Mouse (Mus musculus): ENCODE measurements at regions not wholly inside any gene's neighbourhood (a gene's known extent, or its start where the extent isn't known, plus 50 kb on each side); places are given as distances from the start of the nearest gene placed in this dataset.

- Histone ChIP-seq H3K4me1 (no peaks in the 10 kb centered on the region), H3K4me3 (no peak overlapping the region), H3K36me3 (no peaks in the 10 kb centered on the region), H3K9me3 (no peaks in the 10 kb centered on the region), H3K27me3 (ENCODE audit: insufficient read depth, poor library complexity, severe bottlenecking) (no peaks in the 10 kb centered on the region), H3K27ac (no peak overlapping the region)
- no peak for DNase-seq (ENCODE audit: low spot score)
- WGBS: 40% methylated on average over 6 of the region's 6 CpGs
Measured at GRCm38 (mm10) chr7:128937976-128938730, 193.4 kb downstream of the Sec23ip start.

GRCm38 (mm10) chr7:128960575-128960974, 215.8 kb downstream of the Sec23ip start:
- H3K27me3 ChIP-seq (ENCODE audit: insufficient read depth, poor library complexity, severe bottlenecking): no peaks in the 10 kb centered on the region
- no peak overlapping the region for H3K4me3 ChIP-seq
- no peak for DNase-seq (ENCODE audit: low spot score)
- H3K4me1 ChIP-seq: no peaks in the 10 kb centered on the region
- no peak overlapping the region for H3K27ac ChIP-seq
- H3K9me3 ChIP-seq: no peaks in the 10 kb centered on the region
- no peaks in the 10 kb centered on the region for H3K36me3 ChIP-seq
- WGBS: 81% methylated on average over 5 of the region's 5 CpGs

GRCm38 (mm10) chr7:128979904-128980303, 235.2 kb downstream of the Sec23ip start:
- Histone ChIP-seq H3K27ac (no peak overlapping the region), H3K4me3 (no peak overlapping the region), H3K4me1 (no peaks in the 10 kb centered on the region), H3K27me3 (ENCODE audit: insufficient read depth, poor library complexity, severe bottlenecking) (no peaks in the 10 kb centered on the region), H3K36me3 (no peaks in the 10 kb centered on the region), H3K9me3 (no peaks in the 10 kb centered on the region)
- WGBS: 80% methylated on average over 3 of the region's 4 CpGs
- DNase-seq (ENCODE audit: low spot score): no peak

GRCm38 (mm10) chr7:128980827-128981226, 236.1 kb downstream of the Sec23ip start:
- no peak for DNase-seq (ENCODE audit: low spot score)
- 61% methylated on average over 7 of the region's 7 CpGs for WGBS
- Histone ChIP-seq H3K36me3 (no peaks in the 10 kb centered on the region), H3K27ac (no peak overlapping the region), H3K27me3 (ENCODE audit: insufficient read depth, poor library complexity, severe bottlenecking) (no peaks in the 10 kb centered on the region), H3K4me1 (no peaks in the 10 kb centered on the region), H3K4me3 (no peak overlapping the region), H3K9me3 (no peaks in the 10 kb centered on the region)

- Histone ChIP-seq H3K9me3 (no peaks in the 10 kb centered on the region), H3K4me1 (no peaks in the 10 kb centered on the region), H3K27me3 (ENCODE audit: insufficient read depth, poor library complexity, severe bottlenecking) (no peaks in the 10 kb centered on the region), H3K27ac (no peak overlapping the region), H3K36me3 (no peaks in the 10 kb centered on the region), H3K4me3 (no peak overlapping the region)
- peak; percentile 48 for DNase-seq (ENCODE audit: low spot score)
- WGBS: 55% methylated on average over 4 of the region's 4 CpGs
Measured at GRCm38 (mm10) chr7:128998759-128999158, 254.0 kb downstream of the Sec23ip start.

- Histone ChIP-seq H3K4me1 (no peaks in the 10 kb centered on the region), H3K27me3 (ENCODE audit: insufficient read depth, poor library complexity, severe bottlenecking) (no peaks in the 10 kb centered on the region), H3K9me3 (no peaks in the 10 kb centered on the region), H3K27ac (no peak overlapping the region), H3K36me3 (no peaks in the 10 kb centered on the region), H3K4me3 (no peak overlapping the region)
- DNase-seq (ENCODE audit: low spot score): peak; percentile 19
- whole genome bisulfite sequencing: 72% methylated on average over 5 of the region's 5 CpGs
Measured at GRCm38 (mm10) chr7:129002419-129002818, 254.4 kb upstream of the Plpp4 start.

GRCm38 (mm10) chr7:129003150-129003549, 253.7 kb upstream of the Plpp4 start:
- H3K27ac ChIP-seq: no peak overlapping the region
- no peak overlapping the region for H3K4me3 ChIP-seq
- H3K9me3 ChIP-seq: no peaks in the 10 kb centered on the region
- H3K27me3 ChIP-seq (ENCODE audit: insufficient read depth, poor library complexity, severe bottlenecking): no peaks in the 10 kb centered on the region
- H3K4me1 ChIP-seq: no peaks in the 10 kb centered on the region
- WGBS: 71% methylated on average over 1 of the region's 1 CpGs
- DNase-seq (ENCODE audit: low spot score): peak; percentile 30
- no peaks in the 10 kb centered on the region for H3K36me3 ChIP-seq

GRCm38 (mm10) chr7:129016353-129016752, 240.5 kb upstream of the Plpp4 start:
- H3K9me3 ChIP-seq: no peaks in the 10 kb centered on the region
- DNase-seq (ENCODE audit: low spot score): peak; percentile 68
- no peak overlapping the region for H3K27ac ChIP-seq
- no peak overlapping the region for H3K4me3 ChIP-seq
- H3K36me3 ChIP-seq: no peaks in the 10 kb centered on the region
- WGBS: 80% methylated on average over 6 of the region's 6 CpGs
- H3K27me3 ChIP-seq (ENCODE audit: insufficient read depth, poor library complexity, severe bottlenecking): no peaks in the 10 kb centered on the region
- 0 out of 2 replicates have a peak, but pooled peaks cover 2% of the 10 kb centered on the region for H3K4me1 ChIP-seq

- no peak overlapping the region for H3K4me3 ChIP-seq
- no peaks in the 10 kb centered on the region for H3K27me3 ChIP-seq (ENCODE audit: insufficient read depth, poor library complexity, severe bottlenecking)
- H3K36me3 ChIP-seq: no peaks in the 10 kb centered on the region
- H3K27ac ChIP-seq: no peak overlapping the region
- H3K4me1 ChIP-seq: no peaks in the 10 kb centered on the region
- WGBS: 67% methylated on average over 2 of the region's 2 CpGs
- no peaks in the 10 kb centered on the region for H3K9me3 ChIP-seq
- no peak for DNase-seq (ENCODE audit: low spot score)
Measured at GRCm38 (mm10) chr7:129027116-129027515, 229.7 kb upstream of the Plpp4 start.

- no peaks in the 10 kb centered on the region for H3K27me3 ChIP-seq (ENCODE audit: insufficient read depth, poor library complexity, severe bottlenecking)
- 69% methylated on average over 5 of the region's 5 CpGs for WGBS
- no peak for DNase-seq (ENCODE audit: low spot score)
Measured at GRCm38 (mm10) chr7:129048023-129048422, 208.8 kb upstream of the Plpp4 start.

GRCm38 (mm10) chr7:129049726-129050125, 207.1 kb upstream of the Plpp4 start:
- Histone ChIP-seq H3K27me3 (ENCODE audit: insufficient read depth, poor library complexity, severe bottlenecking) (no peaks in the 10 kb centered on the region), H3K9me3 (no peaks in the 10 kb centered on the region), H3K4me1 (no peaks in the 10 kb centered on the region), H3K27ac (no peak overlapping the region), H3K36me3 (no peaks in the 10 kb centered on the region), H3K4me3 (no peak overlapping the region)
- WGBS: 83% methylated on average over 4 of the region's 4 CpGs
- DNase-seq (ENCODE audit: low spot score): no peak

More at GRCm38 (mm10) chr7:129048023-129048422, 208.8 kb upstream of the Plpp4 start:
- Histone ChIP-seq H3K9me3 (no peaks in the 10 kb centered on the region), H3K4me1 (no peaks in the 10 kb centered on the region), H3K4me3 (no peak overlapping the region), H3K36me3 (no peaks in the 10 kb centered on the region), H3K27ac (no peak overlapping the region)

- no peak for DNase-seq (ENCODE audit: low spot score)
- no peaks in the 10 kb centered on the region for H3K27me3 ChIP-seq (ENCODE audit: insufficient read depth, poor library complexity, severe bottlenecking)
- WGBS: 76% methylated on average over 1 of the region's 1 CpGs
- H3K4me3 ChIP-seq: no peak overlapping the region
- H3K4me1 ChIP-seq: no peaks in the 10 kb centered on the region
- H3K27ac ChIP-seq: no peak overlapping the region
- H3K9me3 ChIP-seq: no peaks in the 10 kb centered on the region
- no peaks in the 10 kb centered on the region for H3K36me3 ChIP-seq
Measured at GRCm38 (mm10) chr7:129050675-129051074, 206.2 kb upstream of the Plpp4 start.

GRCm38 (mm10) chr7:129066891-129067290, 189.9 kb upstream of the Plpp4 start:
- Histone ChIP-seq H3K36me3 (no peaks in the 10 kb centered on the region), H3K9me3 (no peaks in the 10 kb centered on the region), H3K27me3 (ENCODE audit: insufficient read depth, poor library complexity, severe bottlenecking) (no peaks in the 10 kb centered on the region), H3K4me3 (no peak overlapping the region), H3K27ac (no peak overlapping the region), H3K4me1 (no peaks in the 10 kb centered on the region)
- WGBS: 85% methylated on average over 2 of the region's 2 CpGs
- DNase-seq (ENCODE audit: low spot score): no peak

- no peaks in the 10 kb centered on the region for H3K4me1 ChIP-seq
- no peaks in the 10 kb centered on the region for H3K36me3 ChIP-seq
- no peak for DNase-seq (ENCODE audit: low spot score)
- no peak overlapping the region for H3K4me3 ChIP-seq
- H3K27me3 ChIP-seq (ENCODE audit: insufficient read depth, poor library complexity, severe bottlenecking): no peaks in the 10 kb centered on the region
- no peak overlapping the region for H3K27ac ChIP-seq
- no peaks in the 10 kb centered on the region for H3K9me3 ChIP-seq
- WGBS: 91% methylated on average over 4 of the region's 4 CpGs
Measured at GRCm38 (mm10) chr7:129068137-129068536, 188.7 kb upstream of the Plpp4 start.

Measured in heart, embryonic 10.5 days (tissue).